Comparison of ENCODE assay signal across 22 mouse cellular contexts in genomic region chr5:20259719-20260118, GRCm38 (mm10).
DNase-seq lines count a peak whose midpoint lies in the region; ATAC-seq lines count a peak whose summit lies in the region.
"Had no signal": no experiment of that assay in that cellular context is flagged by ENCODE, and none has a peak within 500 bp of the region (broad histone marks: within the 10 kb centered on the region; RNA-seq: fewer than 3 reads in every experiment).

No protein-coding gene starts in this region.

- no peaks in the 10 kb centered on the region for H3K9me3 ChIP-seq in limb, embryonic 12.5 days
- H3K9me3 ChIP-seq in limb, embryonic 10.5 days (replicated peaks): no peaks in the 10 kb centered on the region
- H3K9me3 ChIP-seq in embryonic facial prominence, embryonic 12.5 days: no peaks in the 10 kb centered on the region
- H3K9me3 ChIP-seq: forebrain, embryonic 12.5 days; heart, embryonic 10.5 days; hindbrain, embryonic 12.5 days had no signal

- H3K4me3 ChIP-seq in limb, embryonic 12.5 days (replicated peaks): no peak overlapping the region
- no peak overlapping the region for H3K4me3 ChIP-seq in limb, embryonic 10.5 days
- H3K4me3 ChIP-seq in embryonic facial prominence, embryonic 12.5 days: no peak overlapping the region
- H3K4me3 ChIP-seq: forebrain, embryonic 12.5 days; heart, embryonic 10.5 days; hindbrain, embryonic 12.5 days had no signal

- peaks cover 11% of the 10 kb centered on the region for H3K4me1 ChIP-seq in limb, embryonic 12.5 days (replicated peaks)
- peaks cover 6% of the 10 kb centered on the region; the same call in 1 of the 2 replicates for H3K4me1 ChIP-seq in limb, embryonic 10.5 days
- peaks cover 8% of the 10 kb centered on the region; the same call in 1 of the 2 replicates for H3K4me1 ChIP-seq in embryonic facial prominence, embryonic 12.5 days
- H3K4me1 ChIP-seq: forebrain, embryonic 12.5 days; heart, embryonic 10.5 days; hindbrain, embryonic 12.5 days had no signal

- no peaks in the 10 kb centered on the region for H3K27me3 ChIP-seq in limb, embryonic 12.5 days
- H3K27me3 ChIP-seq in limb, embryonic 10.5 days (ENCODE audit: low read depth, poor library complexity, severe bottlenecking): no peaks in the 10 kb centered on the region
- no peaks in the 10 kb centered on the region for H3K27me3 ChIP-seq in embryonic facial prominence, embryonic 12.5 days
- H3K27me3 ChIP-seq: forebrain, embryonic 12.5 days; hindbrain, embryonic 12.5 days had no signal

- no peaks in the 10 kb centered on the region for H3K36me3 ChIP-seq in limb, embryonic 12.5 days
- no peaks in the 10 kb centered on the region for H3K36me3 ChIP-seq in limb, embryonic 10.5 days
- H3K36me3 ChIP-seq in embryonic facial prominence, embryonic 12.5 days: no peaks in the 10 kb centered on the region
- H3K36me3 ChIP-seq: forebrain, embryonic 12.5 days; heart, embryonic 10.5 days; hindbrain, embryonic 12.5 days had no signal

- WGBS in limb, embryonic 12.5 days: 61% methylated on average over 3 of the region's 3 CpGs
- WGBS in limb, embryonic 10.5 days: 74% methylated on average over 3 of the region's 3 CpGs
- WGBS in embryonic facial prominence, embryonic 12.5 days: 42% methylated on average over 3 of the region's 3 CpGs

- ATAC-seq in limb, embryonic 12.5 days (ENCODE audit: insufficient number of reproducible peaks, insufficient read depth, low FRiP score, low TSS enrichment, low read depth): no peak
- ATAC-seq in embryonic facial prominence, embryonic 12.5 days (ENCODE audit: insufficient number of reproducible peaks, insufficient read depth, low FRiP score, low TSS enrichment): no peak
- ATAC-seq: forebrain, embryonic 16.5 days; hindbrain, embryonic 16.5 days had no signal

- no peak overlapping the region for H3K9ac ChIP-seq in limb, embryonic 12.5 days (replicated peaks)
- no peak overlapping the region for H3K9ac ChIP-seq in embryonic facial prominence, embryonic 12.5 days
- H3K9ac ChIP-seq: forebrain, embryonic 12.5 days; hindbrain, embryonic 12.5 days had no signal

- H3K27ac ChIP-seq in limb, embryonic 12.5 days: 0 out of 2 replicates have a peak overlapping the region, but pooled peaks have one; percentile 56
- no peak overlapping the region for H3K27ac ChIP-seq in limb, embryonic 10.5 days
- peak overlapping the region; percentile 50; the same call in 1 of the 2 replicates for H3K27ac ChIP-seq in embryonic facial prominence, embryonic 12.5 days
- H3K27ac ChIP-seq: forebrain, embryonic 12.5 days; heart, embryonic 10.5 days; hindbrain, embryonic 12.5 days had no signal

- H3K4me2 ChIP-seq in limb, embryonic 12.5 days: no peak overlapping the region
- H3K4me2 ChIP-seq in embryonic facial prominence, embryonic 12.5 days (replicated peaks): no peak overlapping the region
- H3K4me2 ChIP-seq: forebrain, embryonic 12.5 days; hindbrain, embryonic 12.5 days had no signal

- DNase-seq in limb, embryonic 10.5 days (ENCODE audit: low spot score): no peak
- DNase-seq in forelimb bud, embryonic 11.5 days (ENCODE audit: low read depth, low spot score): peak; percentile 43
- no peak for DNase-seq in thymus, postnatal 25 days
- DNase-seq in left cerebral cortex, adult 18-20 months (ENCODE audit: low spot score in 2 of 2): no peak
- DNase-seq in thymus, postnatal 36 days: no peak
- DNase-seq: adrenal gland, adult 2 months; adrenal gland, postnatal 36 days; cerebellum, adult 11 months; cerebellum, adult 8-10 months; cerebellum, postnatal 14 days; gastrocnemius, postnatal 36 days; heart, adult 11 months; heart, postnatal 10 days; heart, postnatal 4 days; kidney, adult 18-20 months had no signal
